Mouse (Mus musculus) neural tube, embryonic 11.5 days (tissue): ENCODE data around the gene Akap2. TPM values are rescaled to one million over a fixed set of nuclear protein-coding genes. Genes with fewer than 3 reads are reported as not detected.

Experiments used
- ATAC-seq: fragments of 200-750 bp; cut with Nextera tagmentation; 2 replicates; pipeline ENCODE4 v1.8.0; 2017; ENCODE audit warnings: moderate number of reproducible peaks, mild to moderate bottlenecking, moderate TSS enrichment, moderate library complexity; ENCODE audit not compliant: insufficient read depth, low FRiP score, low TSS enrichment
- DNase-seq: peaks from one replicate; pipeline ENCODE4 v3.0.0-alpha.2; 2015; ENCODE audit warnings: low spot score
- H3K27ac ChIP-seq: fragments of 300-500 bp; sonication (generic); 2 replicates; pipeline ENCODE4 v1.5.1; 2014; ENCODE audit warnings: low read depth, mild to moderate bottlenecking, low read length
- H3K27me3 ChIP-seq: fragments of 300-500 bp; sonication (generic); 2 replicates; pipeline ENCODE4 v1.6.1; 2014; ENCODE audit warnings: mild to moderate bottlenecking, low read length, mixed read lengths; ENCODE audit not compliant: control insufficient read depth, insufficient read depth
- H3K36me3 ChIP-seq: fragments of 300-500 bp; sonication (generic); 2 replicates; pipeline ENCODE4 v1.6.1; 2014; ENCODE audit warnings: mild to moderate bottlenecking, low read length, moderate library complexity, mixed read lengths; ENCODE audit not compliant: control insufficient read depth, insufficient read depth
- H3K4me1 ChIP-seq: fragments of 300-500 bp; sonication (generic); 2 replicates; pipeline ENCODE4 v1.6.1; 2014; ENCODE audit warnings: low read length, mixed read lengths; ENCODE audit not compliant: control insufficient read depth, insufficient read depth
- H3K4me2 ChIP-seq: fragments of 300-500 bp; sonication (generic); 2 replicates; pipeline ENCODE4 v1.6.1; 2014; ENCODE audit warnings: low read depth, mild to moderate bottlenecking, moderate library complexity
- H3K4me3 ChIP-seq: fragments of 300-500 bp; sonication (generic); 2 replicates; pipeline ENCODE4 v1.5.1; 2014; ENCODE audit warnings: low read depth, low read length
- H3K9ac ChIP-seq: fragments of 300-500 bp; sonication (generic); 2 replicates; pipeline ENCODE4 v1.6.1; 2014; ENCODE audit warnings: mild to moderate bottlenecking, low read length
- H3K9me3 ChIP-seq: fragments of 300-500 bp; sonication (generic); 2 replicates; pipeline ENCODE4 v1.6.1; 2016; ENCODE audit warnings: low read length; ENCODE audit not compliant: control insufficient read depth
- WGBS: fragments of 180-500 bp; shearing (Covaris S2); extraction: QIAGEN DNeasy Blood & Tissue Kit; methylation state at CpG from one replicate; pipeline ENCODE4 v1.1.7; 2014; 5-methylcytosine and 5-hydroxymethylcytosine counted together
- polyA plus RNA-seq: library from polyadenylated mRNA; unstranded; fragments of >200 nt; fragmentation: Nextera tagmentation; extraction: Ambion mirVana; gene quantifications from 2 replicates; pipeline ENCODE4 v1.2.1, GENCODE M21; 2014

Gene Akap2
- polyA plus RNA-seq, 1 experiment from 2014 or later, result 29.7 TPM

GRCm38 (mm10) chr4:57801239-57801638 lies 83.8 kb downstream of the Akap2 start:
- no peak for DNase-seq
- H3K4me2 ChIP-seq, result no peak overlapping the region
- 84% methylated on average over 7 of the region's 7 CpGs for WGBS
- no peaks in the 10 kb centered on the region for H3K36me3 ChIP-seq
- H3K27me3 ChIP-seq, result no peaks in the 10 kb centered on the region
- no peak for ATAC-seq
- no peak overlapping the region for H3K27ac ChIP-seq
- H3K9ac ChIP-seq, result no peak overlapping the region
- no peaks in the 10 kb centered on the region for H3K4me1 ChIP-seq
- no peaks in the 10 kb centered on the region for H3K9me3 ChIP-seq
- no peak overlapping the region for H3K4me3 ChIP-seq

- H3K27ac ChIP-seq, result no peak overlapping the region
- no peaks in the 10 kb centered on the region for H3K36me3 ChIP-seq
- no peak overlapping the region for H3K4me2 ChIP-seq
- DNase-seq (no peak), ATAC-seq (no peak)
- WGBS, result 92% methylated on average over 5 of the region's 5 CpGs
- no peaks in the 10 kb centered on the region for H3K4me1 ChIP-seq
- H3K4me3 ChIP-seq, result no peak overlapping the region
- H3K9ac ChIP-seq, result no peak overlapping the region
- H3K27me3 ChIP-seq, result no peaks in the 10 kb centered on the region
- no peaks in the 10 kb centered on the region for H3K9me3 ChIP-seq
Observed at GRCm38 (mm10) chr4:57801986-57802385, 84.5 kb downstream of the Akap2 start.

- H3K9ac ChIP-seq, result no peak overlapping the region
- no peaks in the 10 kb centered on the region for H3K36me3 ChIP-seq
- H3K9me3 ChIP-seq, result no peaks in the 10 kb centered on the region
- H3K4me3 ChIP-seq, result no peak overlapping the region
- H3K4me1 ChIP-seq, result no peaks in the 10 kb centered on the region
- DNase-seq (no peak), ATAC-seq (no peak)
- H3K27ac ChIP-seq, result no peak overlapping the region
- H3K27me3 ChIP-seq, result no peaks in the 10 kb centered on the region
- WGBS, result 86% methylated on average over 3 of the region's 3 CpGs
- H3K4me2 ChIP-seq, result no peak overlapping the region
Observed at GRCm38 (mm10) chr4:57802411-57802810, 85.0 kb downstream of the Akap2 start.

- H3K36me3 ChIP-seq, result no peaks in the 10 kb centered on the region
- H3K9ac ChIP-seq, result no peak overlapping the region
- no peak overlapping the region for H3K4me3 ChIP-seq
- no peaks in the 10 kb centered on the region for H3K27me3 ChIP-seq
- H3K4me2 ChIP-seq, result no peak overlapping the region
- ATAC-seq (no peak), DNase-seq (no peak)
- WGBS, result 87% methylated on average over 6 of the region's 6 CpGs
- H3K9me3 ChIP-seq, result no peaks in the 10 kb centered on the region
- no peak overlapping the region for H3K27ac ChIP-seq
- no peaks in the 10 kb centered on the region for H3K4me1 ChIP-seq
Observed at GRCm38 (mm10) chr4:57804902-57805301, 87.4 kb downstream of the Akap2 start.

GRCm38 (mm10) chr4:57809449-57809848 lies 92.0 kb downstream of the Akap2 start:
- WGBS, result 86% methylated on average over 4 of the region's 4 CpGs
- no peak for DNase-seq
- H3K4me3 ChIP-seq, result no peak overlapping the region
- no peak for ATAC-seq
- no peaks in the 10 kb centered on the region for H3K9me3 ChIP-seq
- H3K9ac ChIP-seq, result no peak overlapping the region
- H3K36me3 ChIP-seq, result no peaks in the 10 kb centered on the region
- no peaks in the 10 kb centered on the region for H3K4me1 ChIP-seq
- H3K4me2 ChIP-seq, result no peak overlapping the region
- no peak overlapping the region for H3K27ac ChIP-seq
- H3K27me3 ChIP-seq, result no peaks in the 10 kb centered on the region

GRCm38 (mm10) chr4:57812075-57812474 lies 94.6 kb downstream of the Akap2 start:
- ATAC-seq (no peak), DNase-seq (no peak)
- H3K4me1 ChIP-seq, result no peaks in the 10 kb centered on the region
- H3K27ac ChIP-seq, result no peak overlapping the region
- H3K9me3 ChIP-seq, result no peaks in the 10 kb centered on the region
- no peak overlapping the region for H3K4me3 ChIP-seq
- no peaks in the 10 kb centered on the region for H3K27me3 ChIP-seq
- no peak overlapping the region for H3K4me2 ChIP-seq
- H3K36me3 ChIP-seq, result no peaks in the 10 kb centered on the region
- 100% methylated on average over 1 of the region's 1 CpGs for WGBS
- no peak overlapping the region for H3K9ac ChIP-seq

- H3K4me1 ChIP-seq, result no peaks in the 10 kb centered on the region
- no peak overlapping the region for H3K4me3 ChIP-seq
- no peaks in the 10 kb centered on the region for H3K9me3 ChIP-seq
- DNase-seq (no peak), ATAC-seq (no peak)
- H3K9ac ChIP-seq, result no peak overlapping the region
- no peaks in the 10 kb centered on the region for H3K27me3 ChIP-seq
- no peak overlapping the region for H3K27ac ChIP-seq
- no peak overlapping the region for H3K4me2 ChIP-seq
- no peaks in the 10 kb centered on the region for H3K36me3 ChIP-seq
- 54% methylated on average over 7 of the region's 7 CpGs for whole genome bisulfite sequencing
Observed at GRCm38 (mm10) chr4:57812916-57813575, 95.6 kb downstream of the Akap2 start.

GRCm38 (mm10) chr4:57813576-57813945 lies 96.1 kb downstream of the Akap2 start:
- WGBS, result 87% methylated on average over 4 of the region's 4 CpGs
- Histone ChIP-seq H3K4me2 (no peak overlapping the region), H3K4me1 (no peaks in the 10 kb centered on the region), H3K4me3 (no peak overlapping the region), H3K36me3 (no peaks in the 10 kb centered on the region), H3K9ac (no peak overlapping the region), H3K9me3 (no peaks in the 10 kb centered on the region), H3K27me3 (no peaks in the 10 kb centered on the region), H3K27ac (no peak overlapping the region)
- ATAC-seq, result no peak
- DNase-seq, result no peak

GRCm38 (mm10) chr4:57815355-57815754 lies 97.9 kb downstream of the Akap2 start:
- WGBS, result 87% methylated on average over 2 of the region's 2 CpGs
- ATAC-seq, result no peak
- Histone ChIP-seq H3K4me2 (no peak overlapping the region), H3K9me3 (no peaks in the 10 kb centered on the region), H3K27me3 (no peaks in the 10 kb centered on the region), H3K4me3 (no peak overlapping the region), H3K27ac (no peak overlapping the region), H3K4me1 (no peaks in the 10 kb centered on the region), H3K9ac (no peak overlapping the region), H3K36me3 (no peaks in the 10 kb centered on the region)
- no peak for DNase-seq
